Mouse (Mus musculus) retina, embryonic 14.5 days (tissue): ENCODE data around the gene Neurog3.
A peak's percentile ranks its signal among the peaks of the same experiment; 100 is the strongest.

Source experiments
- DNase-seq: peaks from one replicate; pipeline ENCODE4 v3.0.0-alpha.2; 2015; ENCODE audit warnings: low spot score

The Neurog3 gene

GRCm38 (mm10) chr10:62138040-62138439 lies 5.2 kb downstream of the Neurog3 start:
- peak; percentile 61 for DNase-seq

GRCm38 (mm10) chr10:62143820-62144219 lies 10.9 kb downstream of the Neurog3 start, which contains the start of gene Fam241b:
Fam241b (minus strand) TSS chr10:62143920.
- DNase-seq = no peak

GRCm38 (mm10) chr10:62145957-62146356 lies 13.1 kb downstream of the Neurog3 start:
- no peak for DNase-seq

GRCm38 (mm10) chr10:62147466-62148248 lies 14.8 kb downstream of the Neurog3 start:
- no peak for DNase-seq

- DNase-seq = no peak
These were observed 17.0 kb downstream of the Neurog3 start for GRCm38 (mm10) chr10:62149929-62150328.

GRCm38 (mm10) chr10:62162410-62162809 lies 29.5 kb downstream of the Neurog3 start:
- DNase-seq = no peak

- DNase-seq = peak; percentile 53
These were observed 40.1 kb downstream of the Neurog3 start for GRCm38 (mm10) chr10:62172841-62173553.

- peak; percentile 64 for DNase-seq
These were observed 41.1 kb downstream of the Neurog3 start for GRCm38 (mm10) chr10:62173941-62174448.

GRCm38 (mm10) chr10:62174533-62175313 lies 41.8 kb downstream of the Neurog3 start:
- peak; percentile 70 for DNase-seq

- DNase-seq = no peak
These were observed 47.1 kb downstream of the Neurog3 start for GRCm38 (mm10) chr10:62179944-62180343.

- DNase-seq = no peak
These were observed 48.8 kb downstream of the Neurog3 start for GRCm38 (mm10) chr10:62181701-62182100.

- no peak for DNase-seq
These were observed 49.7 kb downstream of the Neurog3 start for GRCm38 (mm10) chr10:62182471-62183014.

GRCm38 (mm10) chr10:62183053-62183452 lies 50.2 kb downstream of the Neurog3 start:
- peak; percentile 100 for DNase-seq
